Mouse (Mus musculus): ENCODE data around the gene Ulk4. TPM values are rescaled to one million over a fixed set of nuclear protein-coding genes. Genes with fewer than 3 reads are reported as not detected.

The Ulk4 gene
- polyA plus RNA-seq, 1 experiment: 7.8 TPM

- DNase-seq (ENCODE audit: low read depth): no peak
- no peak for TF ChIP-seq CTCF (IDR thresholded peaks at IDR 0.05; ENCODE audit: borderline replicate concordance, extremely low read depth, insufficient read depth, insufficient read length)
- no peak for TF ChIP-seq POLR2A (IDR thresholded peaks at IDR 0.05; ENCODE audit: borderline replicate concordance, extremely low read depth, insufficient read depth, insufficient read length, poor library complexity, severe bottlenecking)
Measured at GRCm38 (mm10) chr9:120985524-120985923, 291.5 kb downstream of the Ulk4 start.

- no peak for TF ChIP-seq POLR2A (IDR thresholded peaks at IDR 0.05; ENCODE audit: borderline replicate concordance, extremely low read depth, insufficient read depth, insufficient read length, poor library complexity, severe bottlenecking)
- no peak for TF ChIP-seq CTCF (IDR thresholded peaks at IDR 0.05; ENCODE audit: borderline replicate concordance, extremely low read depth, insufficient read depth, insufficient read length)
- DNase-seq (ENCODE audit: low read depth): no peak
Measured at GRCm38 (mm10) chr9:120985009-120985408, 292.0 kb downstream of the Ulk4 start.

GRCm38 (mm10) chr9:120984509-120984908 lies 292.5 kb downstream of the Ulk4 start:
- TF ChIP-seq CTCF (IDR thresholded peaks at IDR 0.05; ENCODE audit: borderline replicate concordance, extremely low read depth, insufficient read depth, insufficient read length) (no peak), POLR2A (IDR thresholded peaks at IDR 0.05; ENCODE audit: borderline replicate concordance, extremely low read depth, insufficient read depth, insufficient read length, poor library complexity, severe bottlenecking) (no peak)

GRCm38 (mm10) chr9:120983849-120984248 lies 293.1 kb downstream of the Ulk4 start:
- TF ChIP-seq POLR2A (IDR thresholded peaks at IDR 0.05; ENCODE audit: borderline replicate concordance, extremely low read depth, insufficient read depth, insufficient read length, poor library complexity, severe bottlenecking) (no peak), CTCF (IDR thresholded peaks at IDR 0.05; ENCODE audit: borderline replicate concordance, extremely low read depth, insufficient read depth, insufficient read length) (no peak)
- DNase-seq (ENCODE audit: low read depth): no peak

More at GRCm38 (mm10) chr9:120984509-120984908, 292.5 kb downstream of the Ulk4 start:
- DNase-seq (ENCODE audit: low read depth): no peak

GRCm38 (mm10) chr9:120981777-120982176 lies 295.2 kb downstream of the Ulk4 start:
- DNase-seq (ENCODE audit: low read depth): no peak
- no peak for TF ChIP-seq CTCF (IDR thresholded peaks at IDR 0.05; ENCODE audit: borderline replicate concordance, extremely low read depth, insufficient read depth, insufficient read length)

- TF ChIP-seq POLR2A (IDR thresholded peaks at IDR 0.05; ENCODE audit: borderline replicate concordance, extremely low read depth, insufficient read depth, insufficient read length, poor library complexity, severe bottlenecking): no peak
- no peak for TF ChIP-seq CTCF (IDR thresholded peaks at IDR 0.05; ENCODE audit: borderline replicate concordance, extremely low read depth, insufficient read depth, insufficient read length)
- no peak for DNase-seq (ENCODE audit: low read depth)
Measured at GRCm38 (mm10) chr9:120976856-120977255, 300.1 kb downstream of the Ulk4 start.

- DNase-seq (ENCODE audit: low read depth): peak; percentile 84
- TF ChIP-seq CTCF (IDR thresholded peaks at IDR 0.05; ENCODE audit: borderline replicate concordance, extremely low read depth, insufficient read depth, insufficient read length) (no peak), POLR2A (IDR thresholded peaks at IDR 0.05; ENCODE audit: borderline replicate concordance, extremely low read depth, insufficient read depth, insufficient read length, poor library complexity, severe bottlenecking) (no peak)
Measured at GRCm38 (mm10) chr9:120976158-120976557, 300.8 kb downstream of the Ulk4 start.

- no peak for DNase-seq (ENCODE audit: low read depth)
- no peak for TF ChIP-seq CTCF (IDR thresholded peaks at IDR 0.05; ENCODE audit: borderline replicate concordance, extremely low read depth, insufficient read depth, insufficient read length)
- no peak for TF ChIP-seq POLR2A (IDR thresholded peaks at IDR 0.05; ENCODE audit: borderline replicate concordance, extremely low read depth, insufficient read depth, insufficient read length, poor library complexity, severe bottlenecking)
Measured at GRCm38 (mm10) chr9:120974209-120974608, 302.8 kb downstream of the Ulk4 start.

GRCm38 (mm10) chr9:120973026-120973515 lies 303.9 kb downstream of the Ulk4 start:
- DNase-seq (ENCODE audit: low read depth): no peak
- no peak for TF ChIP-seq CTCF (IDR thresholded peaks at IDR 0.05; ENCODE audit: borderline replicate concordance, extremely low read depth, insufficient read depth, insufficient read length)
- no peak for TF ChIP-seq POLR2A (IDR thresholded peaks at IDR 0.05; ENCODE audit: borderline replicate concordance, extremely low read depth, insufficient read depth, insufficient read length, poor library complexity, severe bottlenecking)

- DNase-seq (ENCODE audit: low read depth): no peak
- TF ChIP-seq POLR2A (IDR thresholded peaks at IDR 0.05; ENCODE audit: borderline replicate concordance, extremely low read depth, insufficient read depth, insufficient read length, poor library complexity, severe bottlenecking): no peak
- TF ChIP-seq CTCF (IDR thresholded peaks at IDR 0.05; ENCODE audit: borderline replicate concordance, extremely low read depth, insufficient read depth, insufficient read length): no peak
Measured at GRCm38 (mm10) chr9:120965007-120965406, 312.0 kb downstream of the Ulk4 start.

- DNase-seq (ENCODE audit: low read depth): no peak
Measured at GRCm38 (mm10) chr9:120964224-120964623, 312.8 kb downstream of the Ulk4 start.

GRCm38 (mm10) chr9:120963720-120964119 lies 313.3 kb downstream of the Ulk4 start:
- no peak for DNase-seq (ENCODE audit: low read depth)
- TF ChIP-seq POLR2A (IDR thresholded peaks at IDR 0.05; ENCODE audit: borderline replicate concordance, extremely low read depth, insufficient read depth, insufficient read length, poor library complexity, severe bottlenecking) (no peak), CTCF (IDR thresholded peaks at IDR 0.05; ENCODE audit: borderline replicate concordance, extremely low read depth, insufficient read depth, insufficient read length) (no peak)

More at GRCm38 (mm10) chr9:120964224-120964623, 312.8 kb downstream of the Ulk4 start:
- no peak for TF ChIP-seq POLR2A (IDR thresholded peaks at IDR 0.05; ENCODE audit: borderline replicate concordance, extremely low read depth, insufficient read depth, insufficient read length, poor library complexity, severe bottlenecking)
- no peak for TF ChIP-seq CTCF (IDR thresholded peaks at IDR 0.05; ENCODE audit: borderline replicate concordance, extremely low read depth, insufficient read depth, insufficient read length)
